Mouse (Mus musculus) T-helper 2 cell (primary cell): ENCODE measurements around the gene Tm9sf3.

Source experiments
- in situ Hi-C: fragments of 300-600 bp; cut with MboI, MseI; formaldehyde crosslinking; loops from one replicate; pipeline ENCODE4 v1.15.1; 2025; ENCODE audit warnings: high pct_unique_total_duplicates

The Tm9sf3 gene

DNA sequence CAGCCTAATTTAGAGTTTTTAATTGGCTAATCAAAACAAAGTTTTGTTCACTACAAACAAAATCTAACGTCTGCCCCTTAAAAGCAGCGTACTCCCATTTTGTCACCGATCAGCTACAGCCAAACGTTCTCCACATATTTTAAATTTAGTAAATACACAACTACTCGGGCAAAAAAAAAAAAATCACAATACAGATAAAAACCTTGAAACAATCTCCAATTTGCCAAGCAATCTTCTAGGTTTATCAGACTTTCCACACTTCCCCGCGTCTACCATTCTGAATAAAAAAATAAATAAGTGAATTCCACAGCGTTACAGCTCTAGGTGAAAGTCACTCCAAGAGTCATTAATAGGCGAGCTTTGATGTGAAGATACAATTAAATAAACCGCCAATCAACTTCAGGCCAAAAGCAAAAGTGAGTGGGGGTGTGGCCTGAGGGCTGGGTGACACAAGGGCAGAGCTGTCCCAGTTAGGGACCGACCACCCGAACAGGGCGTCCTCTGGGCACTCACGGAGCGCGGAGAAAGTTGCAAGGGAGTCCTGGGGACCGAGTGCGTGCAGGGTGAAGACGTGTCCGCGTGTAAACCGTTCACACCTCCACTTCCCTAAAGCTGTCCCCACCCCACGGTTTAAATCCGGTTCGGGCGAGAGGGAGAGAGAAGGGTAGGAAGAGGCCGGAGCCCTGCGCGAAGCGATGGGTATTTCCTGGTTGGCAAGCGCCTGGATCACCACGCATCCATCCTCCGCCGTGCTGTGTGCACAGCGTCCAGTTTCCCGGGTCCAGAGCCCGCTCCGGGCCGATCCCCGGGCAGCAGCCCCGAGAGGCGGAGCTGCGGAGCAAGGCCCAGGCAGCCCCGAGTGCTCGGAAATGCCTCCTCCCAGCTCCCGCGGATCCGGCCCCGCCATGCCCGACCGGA lies 826 bp downstream of the Tm9sf3 start:
- in situ Hi-C loops, result loop anchor here (10.0 kb wide), 1 partner anchor 1252 kb away; the partner anchor contains the start of gene R3hcc1l

DNA sequence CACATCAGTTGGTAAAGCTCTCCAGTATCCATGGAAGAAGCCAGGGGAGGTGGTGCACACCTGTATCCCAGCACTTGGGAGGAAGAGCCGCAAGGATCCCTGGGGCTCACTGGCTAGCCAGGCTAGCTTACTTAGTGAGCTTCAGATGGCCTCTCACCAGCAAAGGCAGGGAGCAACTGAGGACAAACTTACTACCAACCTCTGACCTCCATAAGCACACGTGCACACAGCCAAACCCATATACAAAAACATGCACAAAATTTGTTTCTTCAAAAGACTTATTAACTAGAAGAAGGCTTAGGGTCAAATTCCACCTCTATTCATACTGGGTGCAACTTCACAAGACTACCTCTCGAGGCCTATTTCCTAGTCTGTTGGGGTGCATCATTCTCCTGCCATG lies 3.1 kb downstream of the Tm9sf3 start:
- in situ Hi-C loops, result loop anchor here (10.0 kb wide), 1 partner anchor 1254 kb away; the partner anchor contains the start of gene R3hcc1l

DNA sequence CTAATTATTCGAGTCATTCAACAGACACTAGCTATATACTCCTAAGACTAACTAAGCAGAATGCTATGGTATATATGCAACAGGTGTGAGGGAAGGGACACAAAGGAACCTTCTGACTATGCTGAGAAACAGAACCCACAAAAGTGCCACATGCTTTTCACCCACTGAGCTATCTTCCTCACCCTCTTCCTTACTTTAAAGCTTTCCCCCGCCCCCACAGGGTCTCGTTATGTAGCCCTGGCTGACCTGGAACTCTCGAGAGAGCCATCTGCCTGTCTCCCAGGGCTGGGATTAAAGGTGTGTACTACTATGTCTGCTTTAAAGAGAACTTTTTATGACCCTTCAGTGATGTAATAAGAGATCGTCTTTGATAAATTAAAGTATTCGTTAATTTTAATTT lies 4.5 kb downstream of the Tm9sf3 start:
- in situ Hi-C loops, result no loop called here

GRCm38 (mm10) chr19:41258707-41259106 lies 5.1 kb downstream of the Tm9sf3 start:
- in situ Hi-C loops, result no loop called here

GRCm38 (mm10) chr19:41254584-41254983 lies 9.2 kb downstream of the Tm9sf3 start:
- in situ Hi-C loops, result no loop called here

DNA sequence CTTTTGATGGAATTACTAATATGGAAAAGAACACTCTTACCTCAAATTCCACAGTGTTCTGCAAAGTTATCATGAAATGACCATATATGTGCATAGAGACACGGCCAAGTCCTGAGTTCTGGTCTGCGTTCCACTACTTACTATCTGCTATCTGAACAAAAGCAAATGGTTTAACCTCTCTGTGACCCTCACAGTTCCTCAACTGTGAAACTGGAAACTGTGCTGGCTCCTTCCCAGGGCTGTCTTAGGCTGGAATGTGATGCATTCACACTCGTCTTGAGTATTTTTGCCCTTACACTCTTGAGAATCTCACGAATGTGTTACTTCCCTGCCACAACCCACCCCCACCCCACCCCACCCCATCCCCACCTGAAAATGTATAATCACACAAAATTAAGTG lies 14.8 kb downstream of the Tm9sf3 start:
- in situ Hi-C loops, result no loop called here

GRCm38 (mm10) chr19:41248271-41248670 lies 15.5 kb downstream of the Tm9sf3 start:
- in situ Hi-C loops, result no loop called here

DNA sequence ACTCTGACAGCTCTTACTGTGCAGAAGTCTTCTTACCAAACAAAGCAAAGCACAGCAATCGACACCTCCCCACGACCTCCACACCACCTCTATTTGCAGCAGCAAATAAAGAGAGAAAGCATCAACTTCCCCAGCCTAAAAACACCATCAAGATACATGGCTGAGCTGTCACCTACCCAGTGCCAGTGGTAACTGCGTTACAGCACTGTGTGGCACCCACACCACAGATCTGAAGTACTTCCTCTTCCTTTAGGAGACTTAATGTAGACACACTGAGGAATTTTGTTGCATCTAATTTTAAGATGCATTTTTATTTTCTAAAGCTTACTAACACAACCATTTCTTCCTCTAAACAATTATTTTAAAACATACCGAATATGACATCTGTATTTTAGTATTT lies 17.5 kb downstream of the Tm9sf3 start:
- in situ Hi-C loops, result no loop called here

DNA sequence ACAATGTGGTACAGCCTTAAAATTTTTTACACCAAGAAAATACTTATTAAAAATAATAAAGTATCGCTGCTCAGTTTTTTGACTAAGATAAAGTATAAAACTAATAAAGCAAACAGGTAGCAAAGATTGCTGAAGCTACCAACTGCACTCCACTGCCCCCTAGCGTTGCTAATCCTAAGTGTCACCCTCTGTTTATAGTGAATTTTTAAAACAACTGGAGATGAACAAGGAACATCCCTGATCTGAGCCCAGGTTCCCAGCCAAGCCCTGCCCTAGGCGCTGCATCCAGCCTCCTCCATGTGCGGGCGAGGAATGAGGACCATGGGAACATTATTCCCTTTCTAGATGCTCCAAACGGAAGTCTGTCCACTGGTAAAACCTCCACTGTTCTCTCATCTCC lies 19.2 kb downstream of the Tm9sf3 start:
- in situ Hi-C loops, result no loop called here

- in situ Hi-C loops, result no loop called here
Observed at GRCm38 (mm10) chr19:41241997-41242396, 21.8 kb downstream of the Tm9sf3 start.

- in situ Hi-C loops, result no loop called here
Observed at GRCm38 (mm10) chr19:41233698-41234097, 30.1 kb downstream of the Tm9sf3 start.

- in situ Hi-C loops, result no loop called here
Observed at GRCm38 (mm10) chr19:41208326-41208725, 55.5 kb downstream of the Tm9sf3 start.

DNA sequence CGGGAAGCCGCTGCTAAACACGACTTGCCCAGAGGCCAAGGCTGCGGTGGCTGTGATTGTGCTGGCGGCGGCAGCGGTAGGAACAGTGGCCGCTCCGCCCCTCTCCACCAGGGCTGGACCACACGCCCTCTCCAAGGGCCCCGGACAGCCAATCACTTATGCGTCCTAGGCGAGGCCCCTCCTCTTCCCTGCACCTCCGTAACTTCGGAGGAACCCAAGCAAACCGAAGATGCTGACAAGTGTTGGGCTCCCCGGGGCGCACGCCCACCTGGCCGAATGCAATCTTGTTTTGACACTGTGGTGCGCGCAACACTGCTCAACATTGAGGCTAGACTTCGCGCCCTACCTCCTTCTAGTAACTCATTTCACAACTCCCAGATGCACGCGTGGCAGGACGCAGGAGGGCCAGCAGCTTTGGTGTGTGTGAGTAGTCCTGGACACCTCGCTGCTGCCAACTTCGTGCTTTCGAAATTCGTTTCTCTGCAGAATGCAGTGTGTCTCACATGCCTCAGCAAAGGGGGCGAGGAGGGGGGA lies 56.9 kb downstream of the Tm9sf3 start, which contains the start of gene Tll2:
Gene Tll2, minus strand, starts transcription at position 25 of the 534 bp plus-strand sequence.
- in situ Hi-C loops, result no loop called here

GRCm38 (mm10) chr19:41206041-41206810 lies 57.6 kb downstream of the Tm9sf3 start:
- in situ Hi-C loops, result no loop called here

DNA sequence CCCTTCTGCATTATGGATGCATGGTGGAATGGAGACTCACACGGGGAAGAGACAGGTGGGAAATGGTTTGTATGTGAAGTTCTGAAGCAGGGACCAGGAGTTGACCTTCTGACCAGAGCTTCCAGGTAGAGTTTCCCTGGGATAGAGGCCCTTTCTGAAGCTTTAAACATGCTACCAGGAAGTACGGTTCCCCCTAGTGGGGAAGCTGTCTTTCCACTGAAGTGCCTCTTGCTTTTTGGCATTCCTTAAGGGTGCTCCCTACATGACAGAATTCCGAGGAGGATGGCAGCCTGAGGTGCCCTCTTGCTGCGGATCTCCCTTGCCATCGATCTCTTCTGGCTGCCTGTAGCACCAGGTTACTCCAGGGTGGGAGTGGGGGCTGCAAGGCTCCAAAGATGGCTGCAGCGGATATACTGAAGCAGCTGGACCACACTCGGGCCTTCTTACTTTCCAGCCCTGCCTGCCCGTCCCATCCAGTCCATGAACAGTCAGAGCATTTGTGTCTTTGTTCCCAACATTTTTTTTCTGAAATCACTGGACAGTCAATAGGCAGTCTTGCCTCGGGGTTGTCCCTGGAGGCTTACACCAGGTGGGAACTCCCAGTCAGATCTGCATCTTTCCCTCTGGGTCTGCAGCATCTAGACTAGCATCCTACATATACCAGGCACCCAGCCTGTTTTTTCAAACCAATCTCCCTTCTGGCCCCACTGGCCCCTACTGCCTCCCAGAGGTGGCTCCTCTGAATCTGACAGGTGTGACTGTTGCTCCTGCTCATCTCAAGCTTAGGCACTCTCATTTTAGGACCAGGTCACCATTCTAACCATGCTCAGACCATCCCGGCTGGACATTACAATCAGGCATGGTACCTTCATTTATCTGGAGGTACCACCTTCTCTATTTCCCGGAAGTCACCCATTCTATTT lies 59.4 kb downstream of the Tm9sf3 start:
- in situ Hi-C loops, result no loop called here

DNA sequence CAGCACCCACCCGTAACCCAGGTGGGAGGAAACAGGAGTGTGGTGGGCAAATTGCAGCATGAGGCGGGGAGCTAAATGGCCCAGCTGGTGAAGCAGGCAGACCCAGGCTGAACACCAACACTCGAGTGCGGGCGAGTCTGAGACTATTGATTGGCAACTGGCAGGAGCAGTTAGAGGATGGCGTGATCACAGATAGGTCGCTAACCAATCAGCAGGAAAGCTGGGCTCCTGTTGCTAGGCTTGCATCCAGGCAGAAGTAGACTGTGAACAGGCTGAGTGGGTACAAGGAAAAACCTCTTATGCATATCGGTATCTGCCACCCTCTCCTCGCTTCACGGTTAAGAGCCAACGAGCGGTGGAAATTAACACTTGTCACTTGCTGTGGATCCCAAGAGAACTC lies 66.2 kb downstream of the Tm9sf3 start:
- in situ Hi-C loops, result loop anchor here (25.0 kb wide), 1 partner anchor 1040 kb away; the partner anchor contains the start of gene Golga7b

DNA sequence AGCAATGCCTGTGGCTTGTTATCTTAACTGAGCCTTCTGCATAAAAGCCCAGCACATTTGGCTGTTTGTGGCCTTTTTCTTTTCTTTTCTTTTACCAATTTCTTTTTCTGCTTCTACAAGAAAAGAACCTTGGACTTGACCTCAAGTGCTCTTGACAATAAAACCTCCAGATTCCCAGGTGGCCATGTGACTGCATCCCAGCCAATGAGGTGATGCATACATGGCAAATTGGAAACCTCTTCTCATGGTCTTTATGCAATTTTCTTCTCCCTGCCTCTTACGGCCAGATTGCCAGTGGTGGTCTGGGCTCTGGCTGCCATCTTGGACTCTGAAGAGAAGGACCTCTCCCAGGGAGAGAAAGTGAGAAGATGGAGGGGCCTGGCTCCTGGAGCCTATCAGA lies 70.4 kb downstream of the Tm9sf3 start:
- in situ Hi-C loops, result loop anchor here (25.0 kb wide), 1 partner anchor 1044 kb away; the partner anchor contains the start of gene Golga7b

DNA sequence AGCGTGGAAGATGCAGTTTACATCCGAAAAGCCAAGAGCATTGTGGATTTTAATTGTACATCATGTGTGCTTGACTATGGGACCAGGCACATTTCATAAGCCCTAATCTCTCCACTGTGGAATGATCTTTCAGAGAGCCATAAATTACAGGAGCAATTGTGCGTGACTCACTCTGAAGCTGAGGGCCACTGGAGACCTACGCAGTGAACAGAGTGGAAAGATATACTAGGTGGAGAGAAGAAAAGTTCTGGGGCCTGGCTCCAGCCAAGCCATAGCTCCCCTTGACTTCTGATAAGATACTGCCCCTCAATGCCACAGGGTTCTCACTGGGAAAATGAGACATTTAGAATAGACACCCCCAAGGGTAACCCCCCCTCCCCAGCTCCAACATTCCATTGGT lies 70.8 kb downstream of the Tm9sf3 start:
- in situ Hi-C loops, result loop anchor here (25.0 kb wide), 1 partner anchor 1044 kb away; the partner anchor contains the start of gene Golga7b

- in situ Hi-C loops, result loop anchor here (25.0 kb wide), 1 partner anchor 1046 kb away; the partner anchor contains the start of gene Golga7b
Observed at GRCm38 (mm10) chr19:41191724-41192123, 72.1 kb downstream of the Tm9sf3 start.

DNA sequence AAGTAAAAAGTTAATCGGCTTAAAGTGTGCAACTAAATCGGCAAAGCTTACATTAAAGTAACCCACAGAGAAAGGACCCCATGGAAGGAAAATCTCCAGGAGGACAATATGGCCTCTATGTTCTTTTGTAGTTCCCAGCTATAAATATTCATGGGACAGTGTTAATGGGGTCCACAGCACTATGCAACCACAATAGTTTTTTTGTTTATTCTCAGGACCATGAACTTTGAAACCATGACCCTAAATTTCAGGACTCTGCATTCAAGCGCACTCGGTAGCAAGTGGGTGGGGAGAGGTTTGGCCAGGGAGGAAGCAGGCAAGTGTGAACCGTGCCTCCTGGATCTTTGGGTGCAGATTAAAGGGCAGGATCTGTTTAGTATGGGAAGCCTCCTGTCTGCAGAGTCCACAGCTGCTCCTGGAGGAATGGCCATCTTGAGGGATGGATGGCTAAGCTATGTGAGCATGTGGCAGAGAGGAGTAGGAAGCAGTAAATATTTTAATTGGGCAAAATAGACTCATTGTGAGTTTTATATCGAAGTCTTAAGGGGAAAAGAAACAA lies 72.8 kb downstream of the Tm9sf3 start:
- in situ Hi-C loops, result loop anchor here (25.0 kb wide), 1 partner anchor 1046 kb away; the partner anchor contains the start of gene Golga7b
